Mouse (Mus musculus) urinary bladder, postnatal 14 days (tissue): ENCODE results near the gene Gm3115.
A peak's percentile ranks its signal among the peaks of the same experiment; 100 is the strongest.
"Not testable (repeated sequence)": the region's sequence is repeated elsewhere in the genome, so short reads cannot be mapped to it uniquely, and the experiment has no call there.

ENCODE experiments used
- DNase-seq: peaks from one replicate; pipeline ENCODE4 v3.0.0; 2021; ENCODE audit warnings: low spot score

Gene Gm3115

GRCm38 (mm10) chr14:4083820-4084219 is at the start of gene Gm3115:
Gm3115 (plus strand) TSS chr14:4084120.
- not testable (repeated sequence) for DNase-seq

GRCm38 (mm10) chr14:4110426-4110825 is 26.5 kb downstream of the Gm3115 start, which contains the start of gene Gm8108:
Gm8108 (plus strand) TSS chr14:4110526.
- peak; percentile 5 for DNase-seq

- DNase-seq = not testable (repeated sequence)
These were observed 57.7 kb downstream of the Gm3115 start for GRCm38 (mm10) chr14:4141646-4142045.
